12 mouse cellular contexts compared by ENCODE assay signal in the genomic region with DNA sequence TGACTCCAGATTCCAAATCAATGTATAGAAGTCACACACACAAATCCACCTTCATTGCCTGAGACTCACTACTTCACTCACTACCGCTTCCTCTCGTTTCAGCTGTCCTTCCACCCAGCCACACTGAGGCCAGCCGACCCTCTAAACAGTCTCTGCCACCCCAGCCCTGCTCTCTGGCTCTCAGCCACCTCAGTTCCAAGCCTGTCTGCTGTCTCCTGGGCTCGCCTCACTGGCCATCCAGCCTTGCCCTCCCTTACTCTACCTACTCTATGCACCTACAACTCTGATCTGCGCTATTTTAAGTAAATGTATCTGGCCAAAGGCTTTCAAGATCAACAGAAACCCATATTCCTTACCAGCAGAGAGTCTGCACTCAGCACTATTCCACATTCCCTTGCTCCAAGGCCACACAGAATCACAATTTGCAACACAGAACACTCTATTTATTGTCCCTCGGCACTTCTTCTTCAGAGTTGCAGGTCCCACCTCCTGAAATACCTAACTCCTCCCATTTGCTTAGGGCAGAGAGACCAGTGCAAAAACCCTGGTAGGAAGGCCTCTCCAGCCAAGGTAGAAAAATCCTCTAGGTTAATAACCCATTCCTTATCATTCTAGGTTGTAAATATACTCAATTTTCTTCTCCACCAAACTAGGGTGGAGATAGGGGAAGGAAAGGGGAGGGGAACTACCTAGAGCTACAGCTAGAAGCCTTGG. TPM values are rescaled to one million over a fixed set of nuclear protein-coding genes. Genes with fewer than 3 reads are reported as not detected.
DNase-seq lines count a peak whose midpoint lies in the region; ATAC-seq and TF ChIP-seq lines count a peak whose summit lies in the region.
"Had no signal": no experiment of that assay in that cellular context is flagged by ENCODE, and none has a peak within 500 bp of the region (broad histone marks: within the 10 kb centered on the region; RNA-seq: fewer than 3 reads in every experiment).

No protein-coding gene starts in this region.

- no peaks in the 10 kb centered on the region for H3K27me3 ChIP-seq in heart, embryonic 13.5 days (replicated peaks)
- H3K27me3 ChIP-seq in ES-Bruce4 (ENCODE audit: control insufficient read depth, insufficient read depth, low read length, poor library complexity, severe bottlenecking), result no peaks in the 10 kb centered on the region
- H3K27me3 ChIP-seq: forebrain, embryonic 13.5 days; midbrain, embryonic 13.5 days; neural tube, embryonic 15.5 days had no signal

- peak overlapping the region; percentile 44 for H3K4me2 ChIP-seq in heart, embryonic 13.5 days
- H3K4me2 ChIP-seq: forebrain, embryonic 13.5 days; hindbrain, embryonic 14.5 days; midbrain, embryonic 13.5 days; neural tube, embryonic 15.5 days had no signal

- no peaks in the 10 kb centered on the region for H3K9me3 ChIP-seq in heart, embryonic 13.5 days
- no peaks in the 10 kb centered on the region for H3K9me3 ChIP-seq in ES-Bruce4 (replicated peaks; ENCODE audit: control insufficient read depth, insufficient read depth, low read length, poor library complexity, severe bottlenecking)
- H3K9me3 ChIP-seq: embryonic facial prominence, embryonic 10.5 days; forebrain, embryonic 13.5 days; midbrain, embryonic 13.5 days; neural tube, embryonic 15.5 days had no signal

- H3K36me3 ChIP-seq in heart, embryonic 13.5 days, result peaks cover 33% of the 10 kb centered on the region
- H3K36me3 ChIP-seq in ES-Bruce4 (ENCODE audit: control insufficient read depth, insufficient read depth, low read length, poor library complexity, severe bottlenecking), result peaks cover 18% of the 10 kb centered on the region

- peaks cover 48% of the 10 kb centered on the region for H3K4me1 ChIP-seq in heart, embryonic 13.5 days
- peaks cover 3% of the 10 kb centered on the region for H3K4me1 ChIP-seq in ES-Bruce4 (ENCODE audit: control insufficient read depth, insufficient read depth, low read length)

- DNase-seq in heart, adult 18-20 months, result no peak
- peak; percentile 49 for DNase-seq in A20 (ENCODE audit: low read depth, low spot score)
- DNase-seq in right cerebral cortex, adult 2 months (ENCODE audit: low spot score in 2 of 2), result no peak
- no peak for DNase-seq in embryo, embryonic 11 days

- peak overlapping the region; percentile 64 for H3K9ac ChIP-seq in heart, embryonic 13.5 days
- H3K9ac ChIP-seq in ES-Bruce4 (ENCODE audit: low read depth, poor library complexity, severe bottlenecking), result peak overlapping the region; percentile 69
- H3K9ac ChIP-seq: forebrain, embryonic 13.5 days; hindbrain, embryonic 14.5 days; midbrain, embryonic 13.5 days; neural tube, embryonic 15.5 days had no signal

- 35% methylated on average over 6 of the region's 6 CpGs for WGBS in heart, embryonic 13.5 days

- peak overlapping the region; percentile 81 for H3K27ac ChIP-seq in heart, embryonic 13.5 days (replicated peaks)
- H3K27ac ChIP-seq in ES-Bruce4 (ENCODE audit: insufficient read depth, low read length), result peak overlapping the region; percentile 97
- H3K27ac ChIP-seq: embryonic facial prominence, embryonic 10.5 days; forebrain, embryonic 13.5 days; hindbrain, embryonic 14.5 days; midbrain, embryonic 13.5 days; neural tube, embryonic 15.5 days had no signal

- ATAC-seq in heart, embryonic 13.5 days (ENCODE audit: extremely low read depth, insufficient number of reproducible peaks, low FRiP score, low TSS enrichment), result no peak
- peak; percentile 34 to 43; a peak in 3 of 4 replicates for ATAC-seq in hematopoietic stem cell, adult 5-6 weeks (replicated peaks in 1 of 2; ENCODE audit: insufficient read depth in 1 of 2, low FRiP score in 2 of 2, low TSS enrichment in 1 of 2, low read depth in 1 of 2, poor library complexity in 2 of 2, severe bottlenecking in 2 of 2)
- ATAC-seq: forebrain, embryonic 13.5 days; midbrain, embryonic 13.5 days had no signal

- 0 out of 2 replicates have a peak overlapping the region, but pooled peaks have one; percentile 4 for H3K4me3 ChIP-seq in heart, embryonic 13.5 days
- H3K4me3 ChIP-seq in ES-Bruce4 (ENCODE audit: low read depth, low read length), result peak overlapping the region; percentile 72
- H3K4me3 ChIP-seq: embryonic facial prominence, embryonic 10.5 days; forebrain, embryonic 13.5 days; midbrain, embryonic 13.5 days; neural tube, embryonic 15.5 days had no signal

- no peak for TF ChIP-seq CTCF in ES-Bruce4 (IDR thresholded peaks at IDR 0.05; ENCODE audit: low read depth, low read length)

- TF ChIP-seq POLR2A in ES-Bruce4 (IDR thresholded peaks at IDR 0.05; ENCODE audit: insufficient read depth, low read length), result no peak

- TF ChIP-seq EP300 in ES-Bruce4 (IDR thresholded peaks at IDR 0.05; ENCODE audit: insufficient read depth, low read depth, low read length), result 0 out of 2 replicates have a peak, but pooled peaks have one; percentile 3

RNA-seq across cellular contexts. Expression of a gene that starts 6.7 kb away (rescaled TPM):
- polyA plus RNA-seq in heart, embryonic 13.5 days (2015; fragmentation: Nextera tagmentation; extraction: Ambion mirVana), result 7.5 and 8.8 TPM in 2 replicates
- total RNA-seq in heart, adult 18-20 months (2021), result 10 to 100 TPM; 16.4 to 17.6 TPM
- 31.4 and 32.5 TPM in 2 replicates for polyA plus RNA-seq in ES-Bruce4 (2011; ENCODE audit: insufficient read depth, insufficient read length, low read depth, missing spikeins)
- 31.5 TPM in 2 replicates for total RNA-seq in hematopoietic stem cell, adult 5-6 weeks (2017)
